In genomic region chr10:14451811-14452210, GRCm38 (mm10) we compare ENCODE assay signal across 9 mouse cellular contexts.
DNase-seq lines count a peak whose midpoint lies in the region; TF ChIP-seq lines count a peak whose summit lies in the region.
"Had no signal": no experiment of that assay in that cellular context is flagged by ENCODE, and none has a peak within 500 bp of the region (broad histone marks: within the 10 kb centered on the region; RNA-seq: fewer than 3 reads in every experiment).

No protein-coding gene starts in this region.

- H3K9ac ChIP-seq in MEL (ENCODE audit: control insufficient read depth, low read depth, low read length, poor library complexity, severe bottlenecking), result no peak overlapping the region
- H3K9ac ChIP-seq: liver, embryonic 13.5 days had no signal

- no peak overlapping the region for H3K4me3 ChIP-seq in MEL (ENCODE audit: control insufficient read depth in 1 of 2, insufficient read depth in 1 of 2, low read depth in 2 of 2, low read length in 2 of 2)
- H3K4me3 ChIP-seq: liver, embryonic 13.5 days had no signal

- H3K9me3 ChIP-seq in MEL (replicated peaks; ENCODE audit: insufficient read depth, low read length), result no peaks in the 10 kb centered on the region
- H3K9me3 ChIP-seq: liver, embryonic 13.5 days had no signal

- no peak for TF ChIP-seq POLR2A in MEL (IDR thresholded peaks at IDR 0.05; ENCODE audit: control insufficient read depth in 1 of 2, insufficient read depth in 1 of 2, low read depth in 1 of 2, low read length in 2 of 2, poor library complexity in 1 of 2)

- no peaks in the 10 kb centered on the region for H3K79me2 ChIP-seq in MEL (ENCODE audit: control insufficient read depth, insufficient read depth, low read length, poor library complexity)

- no peaks in the 10 kb centered on the region for H3K27me3 ChIP-seq in MEL (ENCODE audit: control insufficient read depth in 1 of 2, insufficient read depth in 2 of 2, low read length in 2 of 2)
- H3K27me3 ChIP-seq: liver, embryonic 13.5 days had no signal

- 0 out of 4 replicates have a peak, but pooled peaks cover 0 to 2% of the 10 kb centered on the region in 2 experiments for H3K4me1 ChIP-seq in MEL (ENCODE audit: control insufficient read depth in 1 of 2, insufficient read depth in 2 of 2, low read length in 2 of 2)
- H3K4me1 ChIP-seq: liver, embryonic 13.5 days had no signal

- no peak overlapping the region for H3K27ac ChIP-seq in MEL (ENCODE audit: control insufficient read depth, low read depth, low read length)
- H3K27ac ChIP-seq: liver, embryonic 13.5 days had no signal

- peak; percentile 15 to 66 (median 38); a peak in 5 of 6 replicates for TF ChIP-seq CTCF in MEL (IDR thresholded peaks at IDR 0.05 in 2 of 3, conservative IDR thresholded peaks at IDR 0.05 in 1 of 3; ENCODE audit: control insufficient read depth in 1 of 3, insufficient read depth in 1 of 3, low read depth in 2 of 3, low read length in 3 of 3, poor library complexity in 1 of 3, severe bottlenecking in 1 of 3)

- H3K36me3 ChIP-seq in MEL (ENCODE audit: control insufficient read depth in 1 of 2, insufficient read depth in 2 of 2, low read length in 2 of 2), result no peaks in the 10 kb centered on the region
- H3K36me3 ChIP-seq: liver, embryonic 13.5 days had no signal

- no peak for TF ChIP-seq EP300 in MEL (IDR thresholded peaks at IDR 0.05; ENCODE audit: low read depth in 1 of 2, low read length in 2 of 2)

- peak; percentile 58 for TF ChIP-seq RAD21 in MEL (IDR thresholded peaks at IDR 0.05; ENCODE audit: low read depth, low read length)

- DNase-seq in kidney, adult 9 months, result peak; percentile 21
- DNase-seq in kidney, postnatal 4 days, result no peak
- peak; percentile 66 for DNase-seq in 3T3-L1 (ENCODE audit: low read depth, low spot score)
- peak; percentile 48 for DNase-seq in MEL (ENCODE audit: low read depth, low spot score)
- DNase-seq in layer of hippocampus, postnatal 14 days (ENCODE audit: low spot score in 2 of 2), result peak; percentile 1 to 45
- DNase-seq in urinary bladder, postnatal 14 days (ENCODE audit: low spot score), result no peak
- no peak for DNase-seq in gastrocnemius, postnatal 4 days (ENCODE audit: low spot score in 2 of 2)
- no peak for DNase-seq in right cerebral cortex, postnatal 25 days
- DNase-seq: liver, embryonic 13.5 days had no signal

TF ChIP-seq in MEL, 35 proteins besides CTCF, POLR2A, EP300 and RAD21:
- TF ChIP-seq ZC3H11A (IDR thresholded peaks at IDR 0.05; ENCODE audit: low read depth, low read length), result peak; percentile 57
- no peak for TF ChIP-seq MEF2A (IDR thresholded peaks at IDR 0.05; ENCODE audit: extremely low read depth, insufficient replicate concordance, low read depth, low read length, poor library complexity, severe bottlenecking)
- TF ChIP-seq SMC3 (IDR thresholded peaks at IDR 0.05; ENCODE audit: low read depth, low read length), result peak; percentile 73

Comparison
In these comparisons a context has a peak if more than half of its experiments do, and no peak if none do; other contexts are left out.
1. DNase-seq: peak in kidney, adult 9 months (single experiment), 3T3-L1 (single experiment), MEL (single experiment) and layer of hippocampus, postnatal 14 days (2 of 2); none in kidney, postnatal 4 days (0 of 2), urinary bladder, postnatal 14 days (single experiment), gastrocnemius, postnatal 4 days (0 of 2) and right cerebral cortex, postnatal 25 days (single experiment).